Mouse (Mus musculus) testis, adult 2 months (tissue): ENCODE data around the gene Nek2. TPM values are rescaled to one million over a fixed set of nuclear protein-coding genes. Genes with fewer than 3 reads are reported as not detected.

Experiments
- H3K27ac ChIP-seq: fragments of 200-500 bp; 2 replicates; pipeline ENCODE4 v1.5.1; 2012; ENCODE audit warnings: low read depth, low read length; ENCODE audit not compliant: control insufficient read depth, insufficient read depth
- H3K27me3 ChIP-seq: fragments of 200-500 bp; 2 replicates; pipeline ENCODE4 v1.6.1; 2012; ENCODE audit warnings: mild to moderate bottlenecking, low read length, moderate library complexity; ENCODE audit not compliant: control insufficient read depth, insufficient read depth
- H3K36me3 ChIP-seq: fragments of 200-500 bp; 2 replicates; pipeline ENCODE4 v1.6.1; 2012; ENCODE audit warnings: mild to moderate bottlenecking, low read length; ENCODE audit not compliant: control insufficient read depth, insufficient read depth
- H3K4me1 ChIP-seq: fragments of 200-500 bp; 2 replicates; pipeline ENCODE4 v1.6.1; 2012; ENCODE audit warnings: low read length; ENCODE audit not compliant: control insufficient read depth, insufficient read depth
- H3K4me3 ChIP-seq: fragments of 200-500 bp; 2 replicates; pipeline ENCODE4 v1.5.1; 2012; ENCODE audit warnings: low read depth, mild to moderate bottlenecking, low read length, moderate library complexity, mixed read lengths; ENCODE audit not compliant: control insufficient read depth
- CTCF ChIP-seq: fragments of 200-500 bp; IDR thresholded peaks from 2 replicates; pipeline ENCODE4 v1.5.1; 2012; ENCODE audit warnings: low read depth, mild to moderate bottlenecking, inconsistent platforms, low read length, moderate library complexity; ENCODE audit not compliant: control insufficient read depth, insufficient read depth, insufficient replicate concordance
- POLR2A ChIP-seq: fragments of 200-500 bp; IDR thresholded peaks from 2 replicates; pipeline ENCODE4 v1.6.1; 2012; ENCODE audit warnings: low read depth, mild to moderate bottlenecking, inconsistent platforms, low read length, moderate library complexity; ENCODE audit not compliant: control insufficient read depth
- polyA plus RNA-seq: library from polyadenylated mRNA; depleted of rRNA; stranded (reverse); fragments of >200 nt; gene quantifications from 2 replicates; pipeline ENCODE4 v1.2.3, GENCODE M21; 2012; rRNA removed

Nek2 gene
- polyA plus RNA-seq, 1 experiment = 63.0 TPM

DNA sequence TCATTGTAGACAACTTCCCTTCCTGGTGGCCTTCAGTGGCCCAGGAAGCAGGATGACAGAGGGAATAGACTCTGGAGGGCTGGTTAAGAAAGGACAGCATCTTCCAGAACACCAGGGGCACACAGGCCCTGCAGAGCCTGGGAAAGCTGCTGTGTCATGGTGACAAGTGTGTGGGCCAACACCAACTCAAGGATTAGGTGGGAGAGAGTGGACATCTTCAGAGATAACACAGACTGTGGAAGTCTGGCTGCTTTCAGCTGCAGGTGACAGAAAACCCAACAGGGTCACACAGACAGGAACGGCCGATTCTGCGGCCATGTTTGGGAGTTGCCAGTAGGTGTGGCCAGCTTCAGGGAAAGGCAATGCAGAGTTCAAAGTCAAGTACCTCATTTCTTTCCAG lies 59.0 kb downstream of the Nek2 start:
- no peaks in the 10 kb centered on the region for H3K36me3 ChIP-seq
- TF ChIP-seq POLR2A = no peak
- TF ChIP-seq CTCF = no peak
- no peak overlapping the region for H3K27ac ChIP-seq
- H3K4me1 ChIP-seq = no peaks in the 10 kb centered on the region
- no peak overlapping the region for H3K4me3 ChIP-seq
- H3K27me3 ChIP-seq = no peaks in the 10 kb centered on the region

GRCm38 (mm10) chr1:191880921-191881609 lies 59.8 kb downstream of the Nek2 start:
- H3K4me3 ChIP-seq = no peak overlapping the region
- no peak for TF ChIP-seq CTCF
- no peak for TF ChIP-seq POLR2A
- H3K27me3 ChIP-seq = no peaks in the 10 kb centered on the region
- H3K36me3 ChIP-seq = no peaks in the 10 kb centered on the region
- no peaks in the 10 kb centered on the region for H3K4me1 ChIP-seq
- H3K27ac ChIP-seq = no peak overlapping the region

DNA sequence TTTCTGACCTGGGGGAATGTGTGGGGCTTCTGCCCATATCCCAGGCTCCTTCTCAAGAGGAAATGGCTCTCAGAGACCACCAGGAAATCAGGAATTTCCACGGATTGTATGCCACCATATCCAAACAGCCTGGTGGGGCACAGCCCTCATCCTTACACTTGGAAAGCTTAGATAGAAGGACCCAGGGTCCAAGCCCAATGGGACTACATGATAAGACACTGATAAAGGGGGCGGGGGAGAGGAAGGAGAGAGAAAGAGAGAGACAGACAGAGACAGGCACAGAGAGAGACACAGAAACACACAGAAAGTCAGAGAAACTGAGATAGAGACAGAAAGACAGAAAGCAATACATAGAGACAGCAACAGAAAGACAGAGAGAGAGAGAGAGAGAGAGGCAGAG lies 60.4 kb downstream of the Nek2 start:
- TF ChIP-seq CTCF (no peak), POLR2A (no peak)
- H3K36me3 ChIP-seq = no peaks in the 10 kb centered on the region
- no peak overlapping the region for H3K4me3 ChIP-seq
- no peak overlapping the region for H3K27ac ChIP-seq
- H3K27me3 ChIP-seq = no peaks in the 10 kb centered on the region
- H3K4me1 ChIP-seq = no peaks in the 10 kb centered on the region

Other genes starting within 250 kb of the Nek2 start
- gene Dtl, start 245.9 kb upstream of the Nek2 start, polyA plus RNA-seq = 16.0 and 19.5 TPM in 2 replicates
- gene Ints7, start 245.8 kb upstream of the Nek2 start, polyA plus RNA-seq = 20.4 and 21.7 TPM in 2 replicates
- gene Lpgat1, start 103.6 kb upstream of the Nek2 start, polyA plus RNA-seq = 24.2 and 26.7 TPM in 2 replicates
- gene Slc30a1, start 85.3 kb downstream of the Nek2 start, polyA plus RNA-seq = 16.6 and 17.8 TPM in 2 replicates
- gene Rd3, start 155.9 kb downstream of the Nek2 start, polyA plus RNA-seq = 44.9 and 76.7 TPM in 2 replicates